Mouse (Mus musculus) heart, adult 2 months (tissue): Measurements from ENCODE around the gene Rnf215. TPM values are rescaled to one million over a fixed set of nuclear protein-coding genes. Genes with fewer than 3 reads are reported as not detected.
A peak's percentile ranks its signal among the peaks of the same experiment; 100 is the strongest.

Source experiments
- DNase-seq, 2 experiments: peaks; one replicate each; pipeline ENCODE4 v3.0.0; 2021
- H3K27ac ChIP-seq: fragments of 200-600 bp; 2 replicates; pipeline ENCODE4 v1.8.1; 2022
- H3K27me3 ChIP-seq: fragments of 200-500 bp; 2 replicates; pipeline ENCODE4 v1.6.1; 2012; ENCODE audit warnings: mild to moderate bottlenecking, low read length, inconsistent platforms, mixed read lengths; ENCODE audit not compliant: control insufficient read depth, insufficient read depth
- H3K36me3 ChIP-seq: fragments of 200-500 bp; 2 replicates; pipeline ENCODE4 v1.6.1; 2012; ENCODE audit warnings: low read length, inconsistent platforms; ENCODE audit not compliant: control insufficient read depth, insufficient read depth
- H3K4me1 ChIP-seq: fragments of 200-500 bp; 2 replicates; pipeline ENCODE4 v1.6.1; 2011; ENCODE audit warnings: low read length; ENCODE audit not compliant: control insufficient read depth, insufficient read depth
- H3K4me3 ChIP-seq: fragments of 200-600 bp; 2 replicates; pipeline ENCODE4 v1.8.1; 2022
- H3K79me2 ChIP-seq: fragments of 200-500 bp; replicated peaks from 2 replicates; pipeline ENCODE4 v1.6.1; 2012; ENCODE audit warnings: mild to moderate bottlenecking, inconsistent platforms, low read length, moderate library complexity, mixed read lengths; ENCODE audit not compliant: control insufficient read depth, insufficient read depth
- H3K9ac ChIP-seq: fragments of 200-500 bp; 2 replicates; pipeline ENCODE4 v1.6.1; 2012; ENCODE audit warnings: low read depth, mild to moderate bottlenecking, control low read depth, inconsistent platforms, low read length, mixed read lengths
- CTCF ChIP-seq: fragments of 200-600 bp; IDR thresholded peaks from 2 replicates; pipeline ENCODE4 v1.8.1; 2022; ENCODE audit warnings: antibody characterized with exemption, mild to moderate bottlenecking, moderate library complexity
- EP300 ChIP-seq: fragments of 200-500 bp; IDR thresholded peaks from 2 replicates; pipeline ENCODE4 v1.6.1; 2011; ENCODE audit warnings: low read depth, low read length, control low read depth; ENCODE audit not compliant: insufficient read depth
- POLR2A ChIP-seq: fragments of 200-500 bp; IDR thresholded peaks from 2 replicates; pipeline ENCODE4 v1.6.1; 2011; ENCODE audit warnings: mild to moderate bottlenecking, low read depth, low read length, control low read depth; ENCODE audit not compliant: insufficient read depth
- WGBS: fragments of 180-500 bp; shearing (Covaris S2); methylation state at CpG from one replicate; pipeline ENCODE4 v1.1.7; 2018; 5-methylcytosine and 5-hydroxymethylcytosine counted together
- intact Hi-C: fragments of 180-260 bp; cut with DNase I; formaldehyde crosslinking; loops from one replicate; pipeline ENCODE4 v1.15.1; 2025
- long read RNA-seq: library from polyadenylated mRNA; stranded (forward); transcript quantifications from one replicate; pipeline ENCODE4 v2.0.0, GENCODE M21; 2021
- polyA plus RNA-seq: library from polyadenylated mRNA; depleted of rRNA; stranded (reverse); fragments of >200 nt; gene quantifications from 2 replicates; pipeline ENCODE4 v1.2.3, GENCODE M21; 2012; rRNA removed
- total RNA-seq, 2 experiments: library from RNA; stranded (reverse); gene quantifications; 2 replicates each; pipeline ENCODE4 v1.2.3; 2021

Gene Rnf215
- 10 to 100 TPM; 12.9 to 13.4 TPM for total RNA-seq
- 16.1 and 17.7 TPM in 2 replicates for polyA plus RNA-seq
- long read RNA-seq, transcript Rnf215-201 (9 exons, 1,874 nt) = major isoform, 13 of 21 reads
- long read RNA-seq, partial matches to known transcripts = 0 of 21 reads
- long read RNA-seq, other reads (novel, unspliced or antisense) = 8 of 21 reads

GRCm38 (mm10) chr11:4134986-4135935, at the start of gene Rnf215:
Rnf215 (plus strand) TSS chr11:4135202.
- H3K9ac ChIP-seq = peak within 1 kb of the TSS; percentile 100
- peaks cover 6% of the 10 kb centered on the region for H3K4me1 ChIP-seq
- no peaks in the 10 kb centered on the region for H3K27me3 ChIP-seq
- H3K36me3 ChIP-seq = no peaks in the 10 kb centered on the region
- H3K27ac ChIP-seq = peak within 1 kb of the TSS; percentile 99
- H3K4me3 ChIP-seq = peak within 1 kb of the TSS; percentile 79
- WGBS = 2% methylated on average over 66 of the region's 66 CpGs
- H3K79me2 ChIP-seq = no peaks in the 10 kb centered on the region; the same call in 1 of the 2 replicates
- TF ChIP-seq EP300 (0 out of 2 replicates have a peak, but pooled peaks have one; percentile 24), POLR2A (peak; percentile 82), CTCF (peak; percentile 96)
- intact Hi-C loops = loop anchor here (1.0 to 5.0 kb wide), 3 partner anchors 26 to 287 kb away; partner anchors contain the start of genes Ccdc157 and Sf3a1
- DNase-seq = peak; percentile 93

GRCm38 (mm10) chr11:4086246-4086645, 48.8 kb upstream of the Rnf215 start:
- TF ChIP-seq CTCF (no peak), EP300 (no peak), POLR2A (no peak)
- no peak overlapping the region for H3K4me3 ChIP-seq
- no peaks in the 10 kb centered on the region for H3K79me2 ChIP-seq
- no peak overlapping the region for H3K9ac ChIP-seq
- 19% methylated on average over 1 of the region's 1 CpGs for WGBS
- DNase-seq = no peak
- intact Hi-C loops = no loop called here
- no peaks in the 10 kb centered on the region for H3K36me3 ChIP-seq
- no peaks in the 10 kb centered on the region for H3K27me3 ChIP-seq
- no peaks in the 10 kb centered on the region; the same call in 1 of the 2 replicates for H3K4me1 ChIP-seq
- H3K27ac ChIP-seq = no peak overlapping the region

GRCm38 (mm10) chr11:4087267-4087666, 47.7 kb upstream of the Rnf215 start:
- no peak overlapping the region for H3K27ac ChIP-seq
- no peak for DNase-seq
- 25% methylated on average over 2 of the region's 2 CpGs for WGBS
- H3K9ac ChIP-seq = no peak overlapping the region
- no peaks in the 10 kb centered on the region for H3K36me3 ChIP-seq
- H3K4me1 ChIP-seq = no peaks in the 10 kb centered on the region; the same call in 1 of the 2 replicates
- no peak overlapping the region for H3K4me3 ChIP-seq
- intact Hi-C loops = no loop called here
- H3K27me3 ChIP-seq = no peaks in the 10 kb centered on the region
- TF ChIP-seq POLR2A (no peak), EP300 (no peak), CTCF (no peak)
- H3K79me2 ChIP-seq = no peaks in the 10 kb centered on the region

- H3K27ac ChIP-seq = no peak overlapping the region
- no peak overlapping the region for H3K4me3 ChIP-seq
- no peak for DNase-seq
- no peaks in the 10 kb centered on the region for H3K36me3 ChIP-seq
- peaks cover 4% of the 10 kb centered on the region for H3K4me1 ChIP-seq
- H3K9ac ChIP-seq = peak overlapping the region; percentile 7
- no peaks in the 10 kb centered on the region for H3K27me3 ChIP-seq
- intact Hi-C loops = no loop called here
- no peak for TF ChIP-seq CTCF
- no peak for TF ChIP-seq POLR2A
- no peak for TF ChIP-seq EP300
- no peaks in the 10 kb centered on the region for H3K79me2 ChIP-seq
- WGBS = 68% methylated on average over 18 of the region's 18 CpGs
These were observed 41.3 kb upstream of the Rnf215 start for GRCm38 (mm10) chr11:4093459-4094377.

GRCm38 (mm10) chr11:4094378-4095170, 40.4 kb upstream of the Rnf215 start:
- no peaks in the 10 kb centered on the region for H3K36me3 ChIP-seq
- H3K27ac ChIP-seq = peak overlapping the region; percentile 88
- peak; percentile 70 to 71 for DNase-seq
- no peaks in the 10 kb centered on the region for H3K79me2 ChIP-seq
- H3K4me1 ChIP-seq = peaks cover 4% of the 10 kb centered on the region
- H3K9ac ChIP-seq = peak overlapping the region; percentile 72
- intact Hi-C loops = loop anchor here (5.0 kb wide), 1 partner anchor 1003 kb away; the partner anchor contains the start of genes Ewsr1 and Rhbdd3
- TF ChIP-seq EP300 (no peak), CTCF (peak; percentile 91)
- H3K4me3 ChIP-seq = peak overlapping the region; percentile 52
- 8% methylated on average over 24 of the region's 24 CpGs for WGBS
- H3K27me3 ChIP-seq = no peaks in the 10 kb centered on the region
